Mouse (Mus musculus): ENCODE results near the gene Gpkow. TPM values are rescaled to one million over a fixed set of nuclear protein-coding genes. Genes with fewer than 3 reads are reported as not detected.

The Gpkow gene
- polyA plus RNA-seq, 1 experiment = 12.2 TPM

DNA sequence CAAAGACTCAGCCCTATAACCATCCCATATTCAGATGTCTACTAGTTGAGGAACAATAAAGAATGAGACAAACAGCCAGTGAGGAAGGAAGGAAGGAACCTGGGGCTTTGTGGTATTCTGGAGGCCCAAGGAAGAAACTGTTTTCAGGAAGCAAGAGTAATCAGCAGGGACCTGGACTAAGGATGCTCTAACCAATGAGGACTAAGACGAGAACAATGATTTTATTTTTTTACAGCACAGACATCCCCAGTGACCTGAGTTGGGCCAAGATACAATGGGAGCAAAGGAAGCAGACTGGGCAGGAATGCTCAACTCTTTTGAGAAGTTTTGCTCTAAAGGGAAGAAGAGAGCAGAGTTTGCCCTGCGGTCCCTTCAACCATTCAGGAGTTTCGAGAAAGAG is 34.0 kb upstream of the Gpkow start:
- Histone ChIP-seq H3K27ac (ENCODE audit: control insufficient read depth, insufficient read depth, low read length) (no peak overlapping the region), H3K4me1 (replicated peaks; ENCODE audit: control insufficient read depth, insufficient read depth, low read length) (peaks cover 7% of the 10 kb centered on the region), H3K4me3 (ENCODE audit: control insufficient read depth, insufficient read depth, low read length) (no peak overlapping the region), H3K36me3 (ENCODE audit: control insufficient read depth, insufficient read depth, low read length) (peaks cover 6% of the 10 kb centered on the region), H3K27me3 (ENCODE audit: control insufficient read depth, insufficient read depth, low read length) (no peaks in the 10 kb centered on the region)
- 86% methylated on average over 3 of the region's 3 CpGs for WGBS
- TF ChIP-seq POLR2A (IDR thresholded peaks at IDR 0.05; ENCODE audit: control insufficient read depth, extremely low read depth, insufficient read depth, low read length, poor library complexity) (no peak), CTCF (IDR thresholded peaks at IDR 0.05; ENCODE audit: borderline replicate concordance, control insufficient read depth, extremely low read depth, insufficient read depth, low read length, poor library complexity) (no peak)
- DNase-seq = no peak

DNA sequence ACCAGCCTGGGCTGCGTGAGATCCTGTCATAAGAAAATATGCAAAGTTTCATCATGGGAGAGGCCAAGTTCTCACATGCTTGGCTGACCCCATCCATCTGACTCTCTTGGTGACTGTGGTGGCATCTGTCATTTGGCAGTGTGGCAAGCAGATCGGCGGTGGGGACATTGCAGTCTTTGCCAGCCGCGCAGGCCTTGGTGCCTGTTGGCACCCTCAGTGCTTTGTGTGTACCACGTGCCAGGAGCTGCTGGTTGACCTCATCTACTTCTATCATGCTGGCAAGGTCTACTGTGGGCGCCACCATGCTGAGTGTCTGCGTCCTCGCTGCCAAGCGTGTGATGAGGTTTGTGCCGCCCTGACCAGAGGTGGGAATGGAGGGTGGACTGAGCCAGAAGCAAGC is 32.1 kb upstream of the Gpkow start:
- no peak for DNase-seq
- WGBS = 97% methylated on average over 11 of the region's 11 CpGs

DNA sequence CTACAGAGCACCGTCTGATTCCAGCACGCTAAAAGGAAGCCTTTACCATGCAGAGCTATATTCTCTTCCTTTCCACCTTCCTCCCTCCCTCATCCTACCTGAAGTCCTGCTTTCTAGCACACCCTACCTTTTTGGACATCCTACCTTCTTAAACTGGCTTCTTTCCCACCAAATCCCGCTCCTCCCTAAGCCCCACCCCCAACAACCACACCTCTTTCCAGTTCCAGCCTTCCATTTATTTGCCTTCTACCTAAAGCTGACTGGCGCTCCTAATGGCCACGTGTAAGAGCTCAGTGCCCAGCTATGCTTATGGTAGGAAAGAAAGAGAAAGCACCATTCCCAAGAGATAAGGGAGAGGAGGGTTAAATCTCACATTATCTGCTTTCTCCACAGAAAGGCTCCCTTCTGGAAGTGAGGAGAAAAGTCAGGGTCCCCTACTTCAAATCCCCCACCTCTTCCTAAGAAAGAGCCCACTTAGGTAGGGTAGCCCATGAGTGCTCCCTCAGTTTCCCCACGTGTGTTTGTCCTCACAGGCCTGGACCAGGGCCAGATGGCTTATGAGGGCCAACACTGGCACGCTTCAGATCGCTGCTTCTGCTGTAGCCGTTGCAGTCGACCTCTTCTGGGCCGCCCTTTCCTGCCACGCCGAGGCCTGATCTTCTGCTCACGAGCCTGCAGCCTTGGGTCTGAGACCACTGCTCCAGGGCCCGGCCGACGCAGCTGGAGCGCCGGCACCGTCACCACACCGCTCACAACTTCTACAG is 31.0 kb upstream of the Gpkow start:
- WGBS = 91% methylated on average over 19 of the region's 21 CpGs
- peaks cover 7% of the 10 kb centered on the region for H3K4me1 ChIP-seq (replicated peaks; ENCODE audit: control insufficient read depth, insufficient read depth, low read length)
- no peak overlapping the region for H3K4me3 ChIP-seq (ENCODE audit: control insufficient read depth, insufficient read depth, low read length)
- no peak overlapping the region for H3K27ac ChIP-seq (ENCODE audit: control insufficient read depth, insufficient read depth, low read length)
- no peaks in the 10 kb centered on the region for H3K27me3 ChIP-seq (ENCODE audit: control insufficient read depth, insufficient read depth, low read length)
- peaks cover 6% of the 10 kb centered on the region for H3K36me3 ChIP-seq (ENCODE audit: control insufficient read depth, insufficient read depth, low read length)
- TF ChIP-seq POLR2A (IDR thresholded peaks at IDR 0.05; ENCODE audit: control insufficient read depth, extremely low read depth, insufficient read depth, low read length, poor library complexity) = no peak
- TF ChIP-seq CTCF (IDR thresholded peaks at IDR 0.05; ENCODE audit: borderline replicate concordance, control insufficient read depth, extremely low read depth, insufficient read depth, low read length, poor library complexity) = no peak
- DNase-seq = no peak

More for the DNA sequence above, 32.1 kb upstream of the Gpkow start:
- Histone ChIP-seq H3K4me3 (ENCODE audit: control insufficient read depth, insufficient read depth, low read length) (no peak overlapping the region), H3K36me3 (ENCODE audit: control insufficient read depth, insufficient read depth, low read length) (peaks cover 6% of the 10 kb centered on the region), H3K27me3 (ENCODE audit: control insufficient read depth, insufficient read depth, low read length) (no peaks in the 10 kb centered on the region), H3K27ac (ENCODE audit: control insufficient read depth, insufficient read depth, low read length) (no peak overlapping the region), H3K4me1 (replicated peaks; ENCODE audit: control insufficient read depth, insufficient read depth, low read length) (no peaks in the 10 kb centered on the region; the same call in 1 of the 2 replicates)
- no peak for TF ChIP-seq POLR2A (IDR thresholded peaks at IDR 0.05; ENCODE audit: control insufficient read depth, extremely low read depth, insufficient read depth, low read length, poor library complexity)
- TF ChIP-seq CTCF (IDR thresholded peaks at IDR 0.05; ENCODE audit: borderline replicate concordance, control insufficient read depth, extremely low read depth, insufficient read depth, low read length, poor library complexity) = no peak

GRCm38 (mm10) chrX:7670390-7670881 is 26.5 kb upstream of the Gpkow start:
- DNase-seq = peak; percentile 45
- Histone ChIP-seq H3K4me3 (ENCODE audit: control insufficient read depth, insufficient read depth, low read length) (peak overlapping the region; percentile 93), H3K36me3 (ENCODE audit: control insufficient read depth, insufficient read depth, low read length) (peaks cover 6% of the 10 kb centered on the region), H3K27me3 (ENCODE audit: control insufficient read depth, insufficient read depth, low read length) (no peaks in the 10 kb centered on the region), H3K4me1 (replicated peaks; ENCODE audit: control insufficient read depth, insufficient read depth, low read length) (peaks cover 29% of the 10 kb centered on the region), H3K27ac (ENCODE audit: control insufficient read depth, insufficient read depth, low read length) (peak overlapping the region; percentile 37; the same call in 1 of the 2 replicates)
- WGBS = 2% methylated on average over 15 of the region's 19 CpGs
- TF ChIP-seq POLR2A (IDR thresholded peaks at IDR 0.05; ENCODE audit: control insufficient read depth, extremely low read depth, insufficient read depth, low read length, poor library complexity) (no peak), CTCF (IDR thresholded peaks at IDR 0.05; ENCODE audit: borderline replicate concordance, control insufficient read depth, extremely low read depth, insufficient read depth, low read length, poor library complexity) (no peak)

DNA sequence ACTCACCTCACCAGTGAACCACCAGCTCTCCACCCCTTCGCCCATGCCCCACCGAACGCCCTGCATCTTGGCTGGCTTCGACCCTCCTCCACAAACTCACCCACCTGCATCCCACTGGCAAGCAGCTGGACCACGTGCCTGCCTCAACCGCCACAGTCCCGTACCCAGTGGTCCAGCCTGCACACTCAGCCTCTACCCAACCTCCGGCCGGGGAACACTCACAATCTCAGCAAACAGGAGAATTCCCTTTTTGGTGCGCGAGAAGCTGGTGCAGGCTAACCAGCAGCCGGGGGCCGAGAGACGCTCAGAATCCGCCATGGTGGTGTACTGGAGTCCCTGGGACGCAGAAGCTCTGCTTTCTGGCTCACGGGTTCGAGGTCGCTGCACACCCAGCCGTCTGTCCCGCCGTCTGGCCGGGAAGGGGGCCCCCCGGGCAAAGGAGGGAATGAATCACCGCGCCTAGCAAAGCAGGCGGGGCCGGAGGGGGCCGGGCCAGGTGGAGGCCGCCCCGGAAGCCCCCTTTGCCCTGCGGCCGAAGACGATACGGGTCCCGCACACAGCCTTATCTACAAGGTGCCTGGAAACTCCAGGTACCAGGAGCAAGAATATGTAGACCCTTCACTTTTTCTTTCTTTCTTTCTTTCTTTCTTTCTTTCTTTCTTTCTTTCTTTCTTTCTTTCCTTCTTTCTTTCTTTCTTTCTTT is 25.9 kb upstream of the Gpkow start, which contains the start of gene Plp2:
TSS of gene Plp2 (minus strand) at position 470 of the 703 bp plus-strand sequence.
- DNase-seq = peak; percentile 45
- peak within 1 kb of the TSS; percentile 37; the same call in 1 of the 2 replicates for H3K27ac ChIP-seq (ENCODE audit: control insufficient read depth, insufficient read depth, low read length)
- 2% methylated on average over 35 of the region's 36 CpGs for WGBS

GRCm38 (mm10) chrX:7672739-7673138 is 24.2 kb upstream of the Gpkow start:
- DNase-seq = no peak
- TF ChIP-seq CTCF (IDR thresholded peaks at IDR 0.05; ENCODE audit: borderline replicate concordance, control insufficient read depth, extremely low read depth, insufficient read depth, low read length, poor library complexity) = no peak
- TF ChIP-seq POLR2A (IDR thresholded peaks at IDR 0.05; ENCODE audit: control insufficient read depth, extremely low read depth, insufficient read depth, low read length, poor library complexity) = no peak
- Histone ChIP-seq H3K27me3 (ENCODE audit: control insufficient read depth, insufficient read depth, low read length) (no peaks in the 10 kb centered on the region), H3K36me3 (ENCODE audit: control insufficient read depth, insufficient read depth, low read length) (no peaks in the 10 kb centered on the region), H3K27ac (ENCODE audit: control insufficient read depth, insufficient read depth, low read length) (no peak overlapping the region), H3K4me1 (replicated peaks; ENCODE audit: control insufficient read depth, insufficient read depth, low read length) (peaks cover 29% of the 10 kb centered on the region), H3K4me3 (ENCODE audit: control insufficient read depth, insufficient read depth, low read length) (no peak overlapping the region)
- 41% methylated on average over 6 of the region's 6 CpGs for WGBS

More for the DNA sequence above, 25.9 kb upstream of the Gpkow start, which contains the start of gene Plp2:
- no peaks in the 10 kb centered on the region for H3K27me3 ChIP-seq (ENCODE audit: control insufficient read depth, insufficient read depth, low read length)
- H3K4me3 ChIP-seq (ENCODE audit: control insufficient read depth, insufficient read depth, low read length) = peak within 1 kb of the TSS; percentile 93
- H3K4me1 ChIP-seq (replicated peaks; ENCODE audit: control insufficient read depth, insufficient read depth, low read length) = peaks cover 29% of the 10 kb centered on the region
- no peak for TF ChIP-seq POLR2A (IDR thresholded peaks at IDR 0.05; ENCODE audit: control insufficient read depth, extremely low read depth, insufficient read depth, low read length, poor library complexity)
- TF ChIP-seq CTCF (IDR thresholded peaks at IDR 0.05; ENCODE audit: borderline replicate concordance, control insufficient read depth, extremely low read depth, insufficient read depth, low read length, poor library complexity) = no peak
- H3K36me3 ChIP-seq (ENCODE audit: control insufficient read depth, insufficient read depth, low read length) = peaks cover 6% of the 10 kb centered on the region

Data from thymus, adult 2 months (tissue).